Mouse (Mus musculus): ENCODE data around the gene Myh1.

Gene Myh1

DNA sequence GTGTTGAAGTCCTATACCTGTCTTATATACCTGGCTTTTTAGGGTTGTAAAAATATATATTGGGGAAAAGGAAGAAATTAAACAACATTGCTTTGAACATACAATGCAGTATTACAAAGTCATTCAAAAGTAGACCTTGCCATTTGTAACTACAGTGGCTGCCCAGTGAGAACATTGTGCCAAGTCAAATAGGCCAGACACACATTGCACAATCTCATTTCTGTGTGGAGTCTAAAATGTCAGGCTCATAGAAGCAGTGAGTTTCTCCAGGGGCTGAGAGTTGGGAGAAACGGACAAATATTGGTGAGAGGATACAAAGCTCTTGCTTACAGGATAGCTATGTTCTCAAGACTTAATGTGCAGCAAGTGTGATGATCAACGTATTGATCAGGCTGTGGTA, 30.1 kb downstream of the Myh1 start:
- DNase-seq (ENCODE audit: low spot score in 2 of 2) = no peak

DNA sequence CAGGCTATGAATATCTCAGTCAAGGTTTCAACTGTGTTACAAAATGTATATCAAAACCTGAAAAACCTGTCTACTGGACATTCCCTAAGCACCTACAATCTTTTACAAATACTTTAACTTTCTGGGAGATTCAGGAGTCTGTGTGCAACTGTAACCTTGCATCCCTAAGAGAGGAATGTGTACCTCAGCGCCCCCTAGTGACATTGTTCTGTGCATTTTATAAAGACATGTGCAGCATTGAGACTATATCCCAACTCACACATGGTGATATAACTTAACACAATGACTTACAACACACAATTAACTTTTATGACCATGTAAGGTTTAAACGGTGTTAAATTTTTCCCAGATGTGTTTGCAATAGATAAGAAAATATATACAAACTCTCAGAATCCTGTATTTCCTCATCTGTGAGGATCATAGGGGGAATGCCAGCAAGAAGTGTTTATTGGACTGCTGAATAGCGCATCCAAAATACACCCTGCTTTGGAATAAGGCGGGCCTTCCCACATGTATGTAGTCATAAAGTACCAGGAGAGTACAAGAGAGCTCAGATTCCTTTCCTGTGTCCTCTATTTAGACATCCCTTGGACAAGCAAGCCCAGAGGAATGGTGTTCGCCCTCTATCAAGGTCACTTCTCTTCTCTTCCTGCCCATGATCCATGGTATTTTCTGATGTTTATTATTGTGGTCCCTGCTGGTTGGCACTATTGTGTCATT, 35.9 kb downstream of the Myh1 start:
- peak in 1 of 2 experiments; percentile 34 for DNase-seq (ENCODE audit: low spot score in 2 of 2)

DNA sequence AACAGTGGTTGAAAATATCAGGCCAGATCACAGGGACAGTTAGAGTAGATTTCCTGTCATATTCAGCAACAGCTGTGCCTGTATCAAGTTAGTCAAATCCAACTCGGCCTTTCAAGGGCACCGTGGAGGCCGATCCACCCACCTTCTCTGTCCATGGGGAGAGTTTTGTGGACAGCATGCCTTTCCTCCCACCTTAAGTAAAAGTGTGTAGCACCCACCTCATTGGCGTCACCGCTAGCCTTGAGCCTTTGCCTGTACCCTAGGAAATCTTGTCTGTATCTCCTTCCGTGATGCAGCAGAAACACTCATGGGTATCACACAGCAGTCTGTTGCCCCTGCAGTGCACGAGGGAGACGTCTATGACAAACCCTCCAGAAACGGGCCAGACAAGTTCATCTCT, 36.9 kb downstream of the Myh1 start:
- no peak for DNase-seq (ENCODE audit: low spot score in 2 of 2)

DNA sequence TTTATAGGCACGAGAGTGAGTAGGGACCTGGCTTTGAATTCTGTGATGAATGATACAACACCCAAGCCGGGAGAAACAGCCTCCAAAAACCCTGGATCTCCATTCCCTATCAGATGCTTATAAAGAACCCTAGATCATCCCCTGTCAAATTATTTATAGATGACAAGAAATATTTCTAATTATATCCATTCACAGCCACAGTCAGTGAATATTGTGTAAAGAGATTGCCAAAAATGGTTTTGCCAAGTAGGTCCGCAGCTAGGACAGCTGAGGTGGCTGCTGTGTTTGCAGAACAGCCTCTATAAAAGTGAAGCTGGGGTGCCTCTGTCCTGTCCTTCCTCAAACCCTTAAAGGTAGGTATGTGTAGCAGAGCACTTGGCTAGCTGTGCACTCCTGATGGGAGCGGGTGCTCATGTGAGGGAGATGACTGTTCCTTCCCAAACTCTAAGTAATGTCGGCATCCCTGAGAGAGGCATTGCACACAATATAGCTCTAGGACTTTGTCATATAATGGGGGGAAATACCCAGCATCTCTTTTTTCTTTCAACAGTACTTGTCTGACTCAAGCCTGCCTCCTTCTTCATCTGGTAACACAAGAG, 37.7 kb downstream of the Myh1 start, which contains the start of gene Myh4:
TSS of gene Myh4 (plus strand) at position 549 of the 599 bp plus-strand sequence.
- DNase-seq (ENCODE audit: low spot score in 2 of 2) = no peak

DNA sequence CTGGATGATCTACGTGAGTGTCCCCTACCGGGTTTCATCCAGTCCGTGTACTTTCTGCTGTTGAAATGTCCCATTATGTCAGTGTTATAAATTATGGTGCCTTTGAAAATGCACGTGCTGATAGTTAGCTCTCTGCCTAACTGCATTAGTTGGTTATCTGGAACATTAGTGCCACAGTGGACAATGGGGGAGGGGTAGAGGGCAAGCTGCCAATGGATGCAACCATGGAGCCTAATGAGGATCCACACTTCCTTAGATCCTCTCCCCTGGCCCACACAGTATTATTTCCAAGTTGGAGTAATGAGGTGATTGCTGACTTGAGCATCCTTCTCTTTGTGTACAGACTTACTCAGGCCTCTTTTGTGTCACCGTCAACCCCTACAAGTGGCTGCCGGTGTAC, 41.2 kb downstream of the Myh1 start:
- no peak for DNase-seq (ENCODE audit: low spot score in 2 of 2)

DNA sequence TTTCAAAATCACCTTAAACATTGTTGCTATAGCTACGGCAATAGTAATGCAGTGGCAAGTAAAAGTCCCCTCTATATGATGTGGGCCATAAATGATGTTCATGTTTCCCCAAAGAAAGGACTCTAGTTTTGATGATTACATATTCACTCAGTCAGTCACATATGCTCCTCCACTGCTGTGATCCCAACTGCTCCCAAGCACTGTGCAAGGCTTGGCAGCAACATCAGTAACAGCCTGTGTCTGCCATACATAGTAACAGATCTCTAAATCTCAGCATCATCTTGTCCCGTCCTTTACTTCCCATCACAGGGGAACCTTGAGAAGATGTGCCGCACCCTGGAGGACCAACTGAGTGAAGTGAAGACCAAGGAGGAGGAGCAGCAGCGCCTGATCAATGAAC, 53.8 kb downstream of the Myh1 start:
- no peak for DNase-seq (ENCODE audit: low spot score in 2 of 2)

DNA sequence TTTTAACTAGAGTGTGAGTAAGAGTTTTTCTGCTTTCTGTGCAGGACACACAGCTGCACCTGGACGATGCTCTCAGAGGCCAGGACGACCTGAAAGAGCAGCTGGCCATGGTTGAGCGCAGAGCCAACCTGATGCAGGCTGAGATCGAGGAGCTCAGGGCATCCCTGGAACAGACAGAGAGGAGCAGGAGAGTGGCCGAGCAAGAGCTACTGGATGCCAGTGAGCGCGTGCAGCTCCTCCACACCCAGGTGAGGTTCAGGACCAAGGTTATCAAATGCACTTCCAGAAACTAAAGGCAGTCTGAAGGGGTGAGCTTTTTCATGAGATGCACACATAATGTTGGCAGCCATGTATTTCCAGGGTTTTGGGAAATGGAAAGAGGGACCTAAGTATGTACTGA, 57.2 kb downstream of the Myh1 start:
- no peak for DNase-seq (ENCODE audit: low spot score in 2 of 2)

DNA sequence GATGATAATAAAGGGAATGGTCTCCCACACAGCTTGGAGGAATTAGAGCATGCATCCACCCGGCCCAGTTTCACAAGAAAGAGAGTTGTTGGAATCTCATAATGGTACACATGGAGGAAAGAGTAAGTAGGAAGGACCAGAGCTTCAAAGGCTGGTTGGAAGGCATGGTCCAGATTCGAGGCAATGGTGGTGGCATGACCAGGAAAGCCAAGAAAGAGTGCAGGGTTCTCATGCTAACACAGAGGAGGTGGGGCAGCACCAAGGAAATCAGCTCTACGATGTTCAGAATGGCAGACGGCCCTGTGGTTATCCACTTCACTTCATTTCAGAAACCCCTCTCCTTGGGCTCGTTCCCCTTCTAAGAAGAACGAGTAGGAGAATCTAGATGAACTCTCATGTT, 61.1 kb downstream of the Myh1 start:
- DNase-seq (ENCODE audit: low spot score in 2 of 2) = no peak
